Mouse (Mus musculus) midbrain, embryonic 12.5 days (tissue): ENCODE results near the gene Card11. TPM values are rescaled to one million over a fixed set of nuclear protein-coding genes. Genes with fewer than 3 reads are reported as not detected.

Source experiments
- ATAC-seq: fragments of 200-750 bp; cut with Nextera tagmentation; 2 replicates; pipeline ENCODE4 v1.8.0; 2017; ENCODE audit warnings: low read depth, moderate TSS enrichment, moderate library complexity; ENCODE audit not compliant: low FRiP score
- H3K27ac ChIP-seq: fragments of 300-500 bp; sonication (generic); replicated peaks from 2 replicates; pipeline ENCODE4 v1.5.1; 2016; ENCODE audit warnings: mild to moderate bottlenecking
- H3K27me3 ChIP-seq: fragments of 300-500 bp; sonication (generic); 2 replicates; pipeline ENCODE4 v1.6.1; 2016; ENCODE audit warnings: mild to moderate bottlenecking
- H3K36me3 ChIP-seq: fragments of 300-500 bp; sonication (generic); 2 replicates; pipeline ENCODE4 v1.6.1; 2016
- H3K4me1 ChIP-seq: fragments of 300-500 bp; sonication (generic); 2 replicates; pipeline ENCODE4 v1.6.1; 2016
- H3K4me2 ChIP-seq: fragments of 300-500 bp; sonication (generic); replicated peaks from 2 replicates; pipeline ENCODE4 v1.6.1; 2016; ENCODE audit warnings: mild to moderate bottlenecking, moderate library complexity
- H3K4me3 ChIP-seq: fragments of 300-500 bp; sonication (generic); 2 replicates; pipeline ENCODE4 v1.5.1; 2016; ENCODE audit warnings: mild to moderate bottlenecking
- H3K9ac ChIP-seq: fragments of 300-500 bp; sonication (generic); replicated peaks from 2 replicates; pipeline ENCODE4 v1.6.1; 2016; ENCODE audit warnings: mild to moderate bottlenecking, moderate library complexity
- H3K9me3 ChIP-seq: fragments of 300-500 bp; sonication (generic); 2 replicates; pipeline ENCODE4 v1.6.1; 2016; ENCODE audit warnings: mild to moderate bottlenecking
- WGBS: fragments of 180-500 bp; shearing (Covaris S2); methylation state at CpG from one replicate; pipeline ENCODE4 v1.1.7; 2016; 5-methylcytosine and 5-hydroxymethylcytosine counted together
- polyA plus RNA-seq: library from polyadenylated mRNA; unstranded; fragments of >200 nt; fragmentation: Nextera tagmentation; extraction: Ambion mirVana; gene quantifications from 2 replicates; pipeline ENCODE4 v1.2.1, GENCODE M21; 2016

Card11 gene
- 0.06 and 0.18 TPM in 2 replicates for polyA plus RNA-seq

DNA sequence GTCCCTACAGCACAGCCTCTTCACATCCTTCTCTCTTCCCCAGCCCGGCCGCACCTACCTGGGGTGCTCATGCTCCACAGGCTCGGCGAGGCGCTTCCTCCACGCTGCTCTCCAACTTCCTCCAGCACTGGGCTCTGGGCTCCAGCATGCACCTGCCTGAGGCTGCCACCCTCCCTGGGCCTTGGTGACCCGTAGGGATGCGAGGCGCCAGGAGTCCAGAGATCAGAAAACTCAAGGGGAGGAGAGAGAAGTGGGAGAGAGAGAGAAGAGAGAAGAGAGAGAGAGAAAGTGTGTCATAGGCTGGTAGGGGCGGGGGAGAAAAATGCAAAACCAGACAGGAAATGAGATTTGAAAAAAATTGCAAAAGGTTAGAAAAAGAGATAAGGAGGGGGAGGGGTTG, at the start of gene Card11:
Gene Card11 (minus strand): TSS at position 234 of the 400 bp plus-strand sequence.
- WGBS: 79% methylated on average over 10 of the region's 10 CpGs
- H3K27ac ChIP-seq: no peak within 1 kb of the TSS
- no peak within 1 kb of the TSS for H3K9ac ChIP-seq
- H3K4me3 ChIP-seq: no peak within 1 kb of the TSS
- no peak within 1 kb of the TSS for H3K4me2 ChIP-seq
- no peaks in the 10 kb centered on the region for H3K27me3 ChIP-seq
- no peaks in the 10 kb centered on the region for H3K4me1 ChIP-seq
- H3K36me3 ChIP-seq: no peaks in the 10 kb centered on the region
- no peak for ATAC-seq
- H3K9me3 ChIP-seq: no peaks in the 10 kb centered on the region

DNA sequence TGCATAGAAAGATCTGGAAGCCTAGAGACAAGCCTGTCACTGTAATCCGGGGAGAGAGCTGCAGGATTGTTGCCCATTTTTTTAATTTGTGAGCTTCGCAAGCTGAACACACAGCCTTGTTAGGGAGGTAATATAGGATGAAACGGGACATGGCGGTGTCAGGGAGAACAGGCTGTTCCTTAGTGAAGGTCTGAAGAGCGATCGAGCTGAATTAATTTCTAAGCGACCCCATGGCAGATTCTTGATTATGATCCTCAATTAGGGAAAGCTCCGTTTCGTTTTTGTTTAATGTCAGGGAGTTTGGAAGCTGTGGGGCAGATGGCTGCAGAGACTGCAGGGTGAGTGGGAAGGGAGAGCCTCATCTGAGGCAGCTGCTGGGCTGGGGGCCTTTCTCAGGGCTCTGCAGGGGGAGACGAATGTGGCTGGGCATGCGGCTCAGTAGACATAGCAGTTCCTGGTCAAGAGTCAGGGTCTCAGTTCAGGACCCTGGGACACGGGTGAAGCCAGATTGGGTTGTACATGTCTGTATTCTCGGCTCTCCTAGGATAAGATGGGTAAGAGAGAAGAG, 47.4 kb upstream of the Card11 start:
- Histone ChIP-seq H3K27me3 (no peaks in the 10 kb centered on the region), H3K4me3 (no peak overlapping the region), H3K9ac (no peak overlapping the region), H3K27ac (no peak overlapping the region), H3K9me3 (peaks cover 6% of the 10 kb centered on the region; the same call in 1 of the 2 replicates), H3K36me3 (no peaks in the 10 kb centered on the region), H3K4me1 (peaks cover 13% of the 10 kb centered on the region), H3K4me2 (no peak overlapping the region)
- no peak for ATAC-seq
- 73% methylated on average over 13 of the region's 13 CpGs for WGBS

DNA sequence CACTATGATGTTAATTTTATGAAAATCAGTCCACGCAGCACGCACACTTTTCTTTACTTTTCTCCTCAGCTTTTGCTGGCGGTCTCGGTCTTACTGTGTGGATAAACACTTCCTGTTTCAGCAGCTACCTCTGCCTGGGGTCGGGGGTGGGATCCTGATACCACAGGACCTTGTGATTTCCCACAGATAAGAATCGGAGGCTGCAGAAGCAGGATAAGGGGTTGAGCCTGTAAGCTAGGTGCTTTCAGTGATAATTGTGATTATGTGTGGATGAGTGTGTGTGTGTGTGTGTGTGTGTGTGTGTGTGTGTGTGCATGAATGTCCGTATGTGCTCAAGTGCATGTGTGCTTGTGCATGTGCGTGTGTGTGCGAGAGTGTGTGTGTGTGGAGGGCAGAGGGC, 44.6 kb upstream of the Card11 start:
- Histone ChIP-seq H3K27me3 (no peaks in the 10 kb centered on the region), H3K4me2 (no peak overlapping the region), H3K4me3 (no peak overlapping the region), H3K4me1 (peaks cover 13% of the 10 kb centered on the region), H3K9ac (no peak overlapping the region), H3K9me3 (no peaks in the 10 kb centered on the region), H3K27ac (no peak overlapping the region), H3K36me3 (no peaks in the 10 kb centered on the region)
- ATAC-seq: no peak
- 83% methylated on average over 9 of the region's 9 CpGs for WGBS

DNA sequence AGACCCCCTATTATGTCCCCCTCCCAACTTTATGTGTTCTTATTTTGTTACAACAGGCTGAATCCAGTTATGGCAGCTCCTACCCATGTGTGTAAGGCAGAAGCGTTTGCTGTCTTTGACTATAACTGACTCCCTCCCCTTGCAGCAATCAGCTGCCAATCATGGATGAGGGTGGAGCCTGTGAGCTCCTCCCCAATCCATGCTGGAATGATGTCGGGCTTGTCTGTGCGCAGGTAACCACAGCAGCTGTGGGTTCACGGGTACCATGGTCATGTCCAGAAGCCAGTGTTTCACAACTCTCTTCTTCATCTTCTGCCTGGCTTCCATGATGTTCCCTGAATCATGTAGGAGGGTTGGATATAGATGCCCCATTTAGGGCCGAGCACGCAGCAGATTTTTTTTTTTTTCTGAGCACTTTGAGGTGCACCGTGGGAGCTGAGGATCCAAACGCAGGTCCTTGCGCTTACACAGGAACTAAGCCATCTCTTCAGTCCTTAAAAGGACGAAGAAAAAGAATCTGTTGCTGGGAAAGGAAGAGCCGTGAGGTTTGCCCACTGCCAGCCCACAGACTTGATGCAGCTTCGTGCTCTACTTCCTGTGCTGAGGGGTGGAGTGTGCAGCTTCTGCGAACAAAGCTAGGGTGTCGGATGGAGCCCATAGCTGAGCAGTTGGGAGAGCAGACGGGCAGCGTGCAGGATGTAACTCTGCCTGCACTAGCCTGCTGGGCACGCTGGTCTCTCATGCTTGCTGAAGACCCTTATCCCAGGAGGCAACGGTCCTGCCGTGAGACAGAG, 43.5 kb upstream of the Card11 start:
- peaks cover 13% of the 10 kb centered on the region for H3K4me1 ChIP-seq
- ATAC-seq: no peak
- WGBS: 70% methylated on average over 19 of the region's 19 CpGs
- no peaks in the 10 kb centered on the region for H3K27me3 ChIP-seq
- no peak overlapping the region for H3K27ac ChIP-seq
- H3K36me3 ChIP-seq: no peaks in the 10 kb centered on the region
- H3K4me3 ChIP-seq: no peak overlapping the region
- H3K4me2 ChIP-seq: no peak overlapping the region
- no peaks in the 10 kb centered on the region for H3K9me3 ChIP-seq
- H3K9ac ChIP-seq: no peak overlapping the region

DNA sequence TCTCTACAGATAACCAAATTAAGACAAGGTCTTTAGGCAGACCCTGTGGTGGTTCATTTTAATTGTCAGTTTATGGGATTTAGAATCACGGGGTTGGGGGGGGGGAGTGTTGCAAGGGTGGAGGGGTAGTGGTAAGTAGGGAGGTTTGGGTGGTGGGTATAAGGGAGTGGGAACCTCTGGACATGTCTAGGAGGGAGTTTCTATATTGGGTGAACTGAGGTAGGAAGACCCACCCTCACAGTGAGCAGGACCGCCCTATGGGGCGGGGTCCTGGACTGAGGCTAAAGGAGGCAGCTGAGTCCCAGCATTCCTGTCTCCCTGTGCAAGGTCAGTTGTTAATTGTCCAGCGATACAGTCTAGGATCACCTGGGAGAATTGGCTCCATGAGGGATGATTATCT, 42.0 kb upstream of the Card11 start:
- ATAC-seq: no peak

DNA sequence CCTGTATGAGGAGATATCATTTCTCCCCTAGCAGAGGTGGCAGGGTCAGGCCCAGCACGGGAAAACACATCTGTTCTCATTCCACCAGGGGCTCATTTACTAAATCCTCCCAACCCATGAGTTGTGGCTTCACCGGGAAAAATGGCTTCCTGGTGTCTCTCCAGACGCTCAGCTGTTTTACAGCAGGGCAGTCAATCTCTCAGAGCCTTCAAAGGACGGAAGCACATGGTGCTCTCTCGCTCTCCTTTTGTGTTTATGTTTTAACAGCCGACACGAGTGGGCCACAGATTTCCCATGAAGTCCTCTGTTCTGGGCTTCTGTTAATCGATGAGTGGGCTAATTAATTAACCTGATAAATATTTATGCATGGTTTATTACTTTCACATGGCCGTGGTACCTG, 40.5 kb upstream of the Card11 start:
- H3K27ac ChIP-seq: no peak overlapping the region
- no peaks in the 10 kb centered on the region for H3K9me3 ChIP-seq
- H3K27me3 ChIP-seq: no peaks in the 10 kb centered on the region
- no peak overlapping the region for H3K9ac ChIP-seq
- H3K4me1 ChIP-seq: peaks cover 3% of the 10 kb centered on the region
- 69% methylated on average over 9 of the region's 9 CpGs for WGBS
- H3K4me3 ChIP-seq: no peak overlapping the region
- no peak for ATAC-seq
- no peaks in the 10 kb centered on the region for H3K36me3 ChIP-seq
- H3K4me2 ChIP-seq: no peak overlapping the region

More for the DNA sequence above, 42.0 kb upstream of the Card11 start:
- Histone ChIP-seq H3K4me3 (no peak overlapping the region), H3K9me3 (no peaks in the 10 kb centered on the region), H3K9ac (no peak overlapping the region), H3K4me2 (no peak overlapping the region), H3K36me3 (no peaks in the 10 kb centered on the region), H3K27ac (no peak overlapping the region), H3K4me1 (peaks cover 5% of the 10 kb centered on the region), H3K27me3 (no peaks in the 10 kb centered on the region)
- 93% methylated on average over 4 of the region's 4 CpGs for WGBS

DNA sequence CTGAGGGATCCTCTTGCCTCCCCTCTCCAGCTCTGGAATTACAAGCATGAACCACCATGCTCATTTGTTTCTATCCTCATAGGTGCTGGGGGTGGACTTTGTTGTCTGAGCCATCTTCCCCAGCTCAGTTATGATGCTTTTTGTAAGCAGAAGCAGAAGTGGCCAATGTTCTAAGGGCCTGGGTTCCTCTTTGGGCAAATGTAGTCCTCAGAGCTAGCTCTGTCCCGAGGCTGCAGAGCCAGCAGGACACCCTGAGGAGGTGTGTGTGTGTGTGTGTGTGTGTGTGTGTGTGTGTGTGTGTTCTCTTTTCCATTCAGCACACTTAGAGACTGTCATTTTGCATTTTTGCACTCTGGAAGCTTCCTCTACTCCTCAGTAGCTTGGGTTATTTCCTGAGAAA, 38.0 kb upstream of the Card11 start:
- 50% methylated on average over 1 of the region's 1 CpGs for WGBS
- H3K4me3 ChIP-seq: no peak overlapping the region
- H3K9me3 ChIP-seq: no peaks in the 10 kb centered on the region
- H3K4me2 ChIP-seq: no peak overlapping the region
- H3K27ac ChIP-seq: no peak overlapping the region
- no peak for ATAC-seq
- no peaks in the 10 kb centered on the region for H3K27me3 ChIP-seq
- no peaks in the 10 kb centered on the region for H3K36me3 ChIP-seq
- H3K9ac ChIP-seq: no peak overlapping the region
- H3K4me1 ChIP-seq: peaks cover 8% of the 10 kb centered on the region; the same call in 1 of the 2 replicates

DNA sequence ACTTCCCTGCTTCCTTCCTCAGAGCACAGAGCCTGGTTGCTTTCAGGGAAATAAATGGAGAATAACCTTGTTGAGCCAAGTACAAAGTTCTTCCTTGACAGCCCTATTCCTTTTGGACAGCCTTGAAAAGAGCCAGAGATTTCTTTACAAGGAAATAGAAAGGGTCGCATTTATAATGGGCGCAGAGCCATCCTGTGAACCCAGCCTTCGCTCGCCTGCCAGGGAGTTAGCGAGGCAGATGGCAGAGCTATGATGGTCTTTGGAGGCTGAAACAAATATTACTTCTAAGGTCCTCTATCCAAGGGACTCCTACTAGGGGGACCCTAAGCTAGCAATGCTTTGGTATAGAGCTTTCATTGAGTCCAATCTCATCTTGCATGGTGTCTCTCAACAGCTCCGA, 35.0 kb upstream of the Card11 start:
- no peaks in the 10 kb centered on the region for H3K27me3 ChIP-seq
- H3K4me1 ChIP-seq: peaks cover 8% of the 10 kb centered on the region; the same call in 1 of the 2 replicates
- no peak overlapping the region for H3K4me3 ChIP-seq
- no peak for ATAC-seq
- H3K27ac ChIP-seq: no peak overlapping the region
- no peaks in the 10 kb centered on the region for H3K36me3 ChIP-seq
- no peak overlapping the region for H3K9ac ChIP-seq
- 88% methylated on average over 6 of the region's 6 CpGs for WGBS
- H3K4me2 ChIP-seq: no peak overlapping the region
- H3K9me3 ChIP-seq: no peaks in the 10 kb centered on the region

DNA sequence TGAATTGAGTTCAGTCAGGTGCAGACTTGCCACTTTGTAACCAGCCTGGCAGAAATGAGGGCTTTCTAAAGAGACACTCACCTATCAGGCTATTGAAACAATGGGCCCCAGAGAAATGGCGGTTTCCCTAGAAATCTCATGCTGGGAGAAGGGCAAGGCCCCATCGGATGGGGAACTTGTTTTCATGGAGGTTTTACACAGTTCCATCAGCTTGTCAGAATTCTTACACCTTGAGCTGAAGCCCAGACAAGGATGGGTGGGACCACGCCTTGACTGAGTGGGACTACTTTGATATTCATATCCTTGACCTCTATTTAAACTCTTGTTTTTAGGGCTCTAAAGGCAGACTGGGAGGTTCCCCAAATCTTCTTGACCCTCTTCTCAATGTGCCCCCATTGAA, 33.9 kb upstream of the Card11 start:
- H3K9ac ChIP-seq: no peak overlapping the region
- H3K36me3 ChIP-seq: no peaks in the 10 kb centered on the region
- H3K4me3 ChIP-seq: no peak overlapping the region
- H3K27ac ChIP-seq: no peak overlapping the region
- ATAC-seq: no peak
- H3K9me3 ChIP-seq: no peaks in the 10 kb centered on the region
- 76% methylated on average over 3 of the region's 3 CpGs for WGBS
- H3K4me1 ChIP-seq: peaks cover 8% of the 10 kb centered on the region; the same call in 1 of the 2 replicates
- no peak overlapping the region for H3K4me2 ChIP-seq
- H3K27me3 ChIP-seq: no peaks in the 10 kb centered on the region

DNA sequence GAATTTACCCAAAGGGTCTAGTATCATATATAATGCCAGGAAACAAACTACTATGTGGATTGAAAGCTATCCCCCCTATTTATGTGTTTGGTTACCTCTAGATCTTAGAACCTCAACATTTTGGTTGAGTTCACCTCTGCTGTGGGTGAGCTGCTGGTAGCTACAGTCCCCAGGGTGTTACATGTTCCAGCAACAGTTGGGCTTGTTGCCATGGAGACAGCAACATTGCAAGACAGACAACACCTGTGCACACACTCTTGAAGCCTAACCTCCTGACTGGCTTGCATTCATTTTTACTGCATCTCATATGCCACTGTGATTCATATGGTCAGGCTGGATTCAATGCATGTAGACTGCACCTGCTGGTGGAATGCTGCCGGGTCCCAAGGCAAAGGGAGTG, 32.6 kb upstream of the Card11 start:
- Histone ChIP-seq H3K4me2 (no peak overlapping the region), H3K36me3 (no peaks in the 10 kb centered on the region), H3K27me3 (no peaks in the 10 kb centered on the region), H3K9ac (no peak overlapping the region), H3K27ac (no peak overlapping the region), H3K4me1 (peaks cover 8% of the 10 kb centered on the region; the same call in 1 of the 2 replicates), H3K4me3 (no peak overlapping the region), H3K9me3 (no peaks in the 10 kb centered on the region)
- no peak for ATAC-seq
- 92% methylated on average over 1 of the region's 1 CpGs for WGBS

DNA sequence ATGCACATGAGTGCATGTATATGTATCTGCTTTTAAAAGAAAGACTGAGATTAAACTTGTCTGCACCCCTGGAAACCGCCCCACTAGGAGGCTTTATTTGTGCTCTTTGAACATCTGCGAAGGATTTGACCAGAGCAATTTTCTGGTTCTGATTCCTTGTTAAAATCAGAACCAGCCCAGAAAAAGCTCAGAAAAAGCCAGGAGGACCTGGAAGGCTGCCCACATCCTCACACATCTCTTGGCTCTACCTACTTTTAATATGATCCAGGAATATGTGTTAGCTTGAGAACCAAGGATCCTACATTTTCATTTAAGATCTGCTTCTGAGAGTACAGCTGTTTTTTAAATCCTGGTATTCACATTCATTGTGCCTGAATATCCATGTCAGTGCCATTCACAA, 29.0 kb upstream of the Card11 start:
- WGBS: 85% methylated on average over 2 of the region's 2 CpGs
- H3K27me3 ChIP-seq: no peaks in the 10 kb centered on the region
- ATAC-seq: no peak
- H3K27ac ChIP-seq: no peak overlapping the region
- H3K4me1 ChIP-seq: no peaks in the 10 kb centered on the region
- no peaks in the 10 kb centered on the region for H3K9me3 ChIP-seq
- H3K9ac ChIP-seq: no peak overlapping the region
- no peak overlapping the region for H3K4me3 ChIP-seq
- H3K4me2 ChIP-seq: no peak overlapping the region
- H3K36me3 ChIP-seq: no peaks in the 10 kb centered on the region

DNA sequence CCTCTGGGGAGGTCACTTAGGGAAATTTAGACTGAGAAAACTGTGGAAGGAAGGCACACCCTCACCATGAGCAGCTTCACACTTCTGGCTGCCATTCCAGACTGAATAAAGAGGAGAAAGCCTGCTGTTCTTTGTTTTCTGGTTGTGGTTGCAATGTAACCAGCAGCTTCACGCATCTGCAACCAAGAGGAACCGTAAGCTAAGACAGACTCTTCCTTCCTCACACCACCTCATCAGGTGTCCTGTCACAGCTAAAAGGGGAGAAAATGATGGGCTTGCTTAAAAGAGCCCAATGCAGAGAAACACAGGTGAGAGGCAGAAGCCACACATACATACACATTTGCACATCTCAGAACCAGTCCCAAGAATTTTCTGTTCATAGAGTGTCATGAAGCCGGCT, 25.3 kb upstream of the Card11 start:
- no peaks in the 10 kb centered on the region for H3K4me1 ChIP-seq
- H3K9me3 ChIP-seq: peaks cover 13% of the 10 kb centered on the region
- no peak overlapping the region for H3K9ac ChIP-seq
- H3K36me3 ChIP-seq: no peaks in the 10 kb centered on the region
- no peaks in the 10 kb centered on the region for H3K27me3 ChIP-seq
- H3K27ac ChIP-seq: no peak overlapping the region
- no peak overlapping the region for H3K4me2 ChIP-seq
- 90% methylated on average over 3 of the region's 3 CpGs for WGBS
- ATAC-seq: no peak
- H3K4me3 ChIP-seq: no peak overlapping the region
